Mouse (Mus musculus) midbrain, embryonic 14.5 days (tissue): ENCODE results near the gene 2410002F23Rik. TPM values are rescaled to one million over a fixed set of nuclear protein-coding genes. Genes with fewer than 3 reads are reported as not detected.

Source experiments
- ATAC-seq: fragments of 200-750 bp; cut with Nextera tagmentation; 2 replicates; pipeline ENCODE4 v1.8.0; 2017; ENCODE audit warnings: moderate number of reproducible peaks, moderate library complexity; ENCODE audit not compliant: low FRiP score, low TSS enrichment
- DNase-seq: peaks from one replicate; pipeline ENCODE4 v3.0.0-alpha.2; 2015
- H3K27ac ChIP-seq: fragments of 300-500 bp; sonication (generic); replicated peaks from 2 replicates; pipeline ENCODE4 v1.5.1; 2014; ENCODE audit warnings: mild to moderate bottlenecking, low read depth, low read length, moderate library complexity
- H3K27me3 ChIP-seq: fragments of 300-500 bp; sonication (generic); 2 replicates; pipeline ENCODE4 v1.6.1; 2014; ENCODE audit warnings: low read length, control low read depth, mixed read lengths; ENCODE audit not compliant: control insufficient read depth, insufficient read depth
- H3K36me3 ChIP-seq: fragments of 300-500 bp; sonication (generic); 2 replicates; pipeline ENCODE4 v1.6.1; 2014; ENCODE audit warnings: low read length, control low read depth; ENCODE audit not compliant: control insufficient read depth, insufficient read depth
- H3K4me1 ChIP-seq: fragments of 300-500 bp; sonication (generic); 2 replicates; pipeline ENCODE4 v1.6.1; 2014; ENCODE audit warnings: mild to moderate bottlenecking, antibody characterized with exemption, low read length, control low read depth; ENCODE audit not compliant: control insufficient read depth, insufficient read depth
- H3K4me2 ChIP-seq: fragments of 300-500 bp; sonication (generic); 2 replicates; pipeline ENCODE4 v1.6.1; 2014; ENCODE audit warnings: mild to moderate bottlenecking, low read length, moderate library complexity
- H3K4me3 ChIP-seq: fragments of 300-500 bp; sonication (generic); replicated peaks from 2 replicates; pipeline ENCODE4 v1.5.1; 2014; ENCODE audit warnings: low read depth, low read length
- H3K9ac ChIP-seq: fragments of 300-500 bp; sonication (generic); replicated peaks from 2 replicates; pipeline ENCODE4 v1.6.1; 2014; ENCODE audit warnings: mild to moderate bottlenecking, low read length, moderate library complexity
- H3K9me3 ChIP-seq: fragments of 300-500 bp; sonication (generic); 2 replicates; pipeline ENCODE4 v1.6.1; 2016; ENCODE audit warnings: low read length, control low read depth, mixed read lengths; ENCODE audit not compliant: control insufficient read depth
- WGBS: fragments of 180-500 bp; shearing (Covaris S2); extraction: QIAGEN DNeasy Blood & Tissue Kit; methylation state at CpG from one replicate; pipeline ENCODE4 v1.1.7; 2014; 5-methylcytosine and 5-hydroxymethylcytosine counted together
- polyA plus RNA-seq: library from polyadenylated mRNA; unstranded; fragments of >200 nt; fragmentation: Nextera tagmentation; extraction: Ambion mirVana; gene quantifications from 2 replicates; pipeline ENCODE4 v1.2.1, GENCODE M21; 2014

Gene 2410002F23Rik
- polyA plus RNA-seq, 1 experiment from 2014 or later, result 199 TPM

DNA sequence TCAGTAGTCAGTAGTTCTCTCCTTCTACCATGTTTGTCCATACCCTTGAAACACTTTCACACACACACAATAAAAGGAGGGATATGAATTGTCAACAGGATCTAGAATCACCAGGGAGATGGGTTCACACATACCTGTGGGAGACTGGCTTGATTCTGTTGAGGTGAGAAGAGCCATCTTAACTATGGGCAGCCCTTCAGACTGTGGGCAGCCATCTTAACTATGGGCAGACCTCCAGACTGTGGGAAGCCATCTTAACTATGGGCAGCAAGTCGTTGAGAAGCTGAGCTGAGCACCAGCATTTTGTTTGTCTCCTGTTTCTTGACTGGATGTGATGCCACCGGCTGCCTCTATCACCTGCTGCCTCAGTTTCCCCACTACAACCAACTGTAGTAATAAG lies 24.8 kb downstream of the 2410002F23Rik start:
- 68% methylated on average over 2 of the region's 2 CpGs for WGBS
- no peak overlapping the region for H3K4me2 ChIP-seq
- DNase-seq, result peak; percentile 66
- no peaks in the 10 kb centered on the region for H3K36me3 ChIP-seq
- H3K27ac ChIP-seq, result no peak overlapping the region
- H3K4me3 ChIP-seq, result no peak overlapping the region
- no peak overlapping the region for H3K9ac ChIP-seq
- no peaks in the 10 kb centered on the region; the same call in 1 of the 2 replicates for H3K27me3 ChIP-seq
- H3K4me1 ChIP-seq, result no peaks in the 10 kb centered on the region
- no peaks in the 10 kb centered on the region for H3K9me3 ChIP-seq
- ATAC-seq, result no peak

DNA sequence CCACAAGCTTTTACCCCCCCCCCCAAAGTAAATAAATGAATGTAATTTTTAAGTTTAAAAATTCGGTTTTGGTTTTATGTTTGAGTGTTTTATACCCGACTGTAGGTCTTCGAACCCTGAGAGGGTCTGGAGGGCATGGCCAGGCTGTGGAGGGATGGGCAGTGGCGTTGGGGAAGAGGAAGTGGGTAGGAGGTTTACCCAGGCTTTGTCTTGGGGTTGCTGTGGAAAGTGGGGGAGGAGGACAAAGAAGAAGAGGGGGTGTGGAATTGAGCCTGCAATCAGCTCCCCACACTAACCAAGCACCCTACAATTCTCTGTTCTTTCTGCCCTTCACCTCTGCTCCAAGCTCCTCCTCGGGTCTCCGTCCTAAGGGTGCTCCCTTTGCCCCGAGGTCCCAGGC lies 26.0 kb downstream of the 2410002F23Rik start:
- WGBS, result 93% methylated on average over 7 of the region's 7 CpGs
- Histone ChIP-seq H3K27me3 (no peaks in the 10 kb centered on the region), H3K4me1 (no peaks in the 10 kb centered on the region), H3K4me3 (no peak overlapping the region), H3K27ac (no peak overlapping the region), H3K36me3 (no peaks in the 10 kb centered on the region), H3K4me2 (no peak overlapping the region), H3K9ac (no peak overlapping the region), H3K9me3 (no peaks in the 10 kb centered on the region)
- ATAC-seq, result no peak
- no peak for DNase-seq

DNA sequence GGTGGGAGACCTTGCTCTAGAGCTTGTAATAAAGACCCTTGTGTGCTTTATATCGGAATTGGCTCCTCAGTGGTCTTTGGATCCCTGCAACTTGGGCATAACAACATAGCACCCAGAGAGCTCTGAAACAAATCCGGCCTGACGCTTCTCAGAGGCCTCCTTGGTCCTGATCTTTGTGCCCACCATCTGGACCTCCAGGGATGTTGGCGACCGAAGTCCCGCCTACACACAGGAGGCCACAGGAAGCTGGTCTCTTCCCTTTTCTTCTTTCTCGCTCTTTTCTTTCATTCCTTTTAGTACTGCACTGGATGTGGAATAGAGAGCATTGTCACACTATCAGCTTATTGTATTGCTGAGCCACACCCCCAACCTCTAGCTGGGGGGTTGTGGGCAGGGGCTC lies 26.9 kb downstream of the 2410002F23Rik start:
- H3K9ac ChIP-seq, result no peak overlapping the region
- 58% methylated on average over 7 of the region's 7 CpGs for WGBS
- H3K9me3 ChIP-seq, result no peaks in the 10 kb centered on the region
- no peak overlapping the region for H3K4me3 ChIP-seq
- H3K27me3 ChIP-seq, result no peaks in the 10 kb centered on the region
- H3K4me2 ChIP-seq, result no peak overlapping the region
- H3K36me3 ChIP-seq, result no peaks in the 10 kb centered on the region
- DNase-seq (no peak), ATAC-seq (no peak)
- no peaks in the 10 kb centered on the region for H3K4me1 ChIP-seq
- no peak overlapping the region for H3K27ac ChIP-seq

DNA sequence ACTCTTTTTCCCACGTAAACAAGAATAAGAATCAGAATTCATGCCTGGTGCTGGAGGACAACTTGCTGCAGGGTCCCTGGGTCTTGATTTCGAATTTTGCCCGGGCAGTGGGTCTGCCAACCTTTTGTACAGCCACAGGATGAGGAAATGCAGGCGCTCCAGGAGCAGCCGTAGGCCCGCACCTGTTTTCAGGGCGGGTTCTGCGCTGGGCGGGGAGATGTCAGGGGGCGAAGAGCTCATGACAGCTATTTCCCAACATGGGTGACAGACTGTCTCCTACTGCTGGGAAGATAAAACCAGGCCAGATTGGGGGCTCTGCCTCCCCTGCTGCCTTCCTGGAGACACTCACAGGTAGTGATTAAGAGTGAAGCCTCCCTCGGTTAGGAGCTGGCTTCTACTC lies 27.6 kb downstream of the 2410002F23Rik start:
- ATAC-seq (no peak), DNase-seq (no peak)
- Histone ChIP-seq H3K27ac (no peak overlapping the region), H3K4me3 (no peak overlapping the region), H3K4me1 (no peaks in the 10 kb centered on the region), H3K36me3 (no peaks in the 10 kb centered on the region), H3K27me3 (no peaks in the 10 kb centered on the region), H3K4me2 (no peak overlapping the region), H3K9me3 (no peaks in the 10 kb centered on the region), H3K9ac (no peak overlapping the region)
- 55% methylated on average over 11 of the region's 11 CpGs for WGBS

DNA sequence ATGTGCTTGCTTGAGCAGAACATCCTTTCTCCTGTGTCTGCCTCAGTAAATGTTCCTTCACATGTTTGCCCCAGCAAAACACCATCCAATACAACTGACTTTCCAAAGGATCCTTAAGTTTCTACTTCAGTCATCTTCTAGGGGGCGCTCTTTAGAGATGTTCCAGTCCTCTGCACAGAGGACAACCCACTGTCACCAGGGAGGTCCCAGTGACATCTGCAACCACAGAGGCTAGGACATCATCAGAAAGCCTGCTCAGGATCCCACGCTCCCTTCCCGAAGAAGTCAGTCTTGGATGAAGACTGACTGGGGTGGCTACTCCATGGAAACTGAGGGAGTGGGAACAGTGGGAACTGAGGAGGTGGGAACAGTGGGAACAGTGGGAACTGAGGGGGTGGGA lies 29.0 kb downstream of the 2410002F23Rik start:
- Histone ChIP-seq H3K27ac (no peak overlapping the region), H3K4me3 (no peak overlapping the region), H3K9ac (no peak overlapping the region), H3K36me3 (no peaks in the 10 kb centered on the region), H3K4me1 (no peaks in the 10 kb centered on the region), H3K9me3 (no peaks in the 10 kb centered on the region), H3K4me2 (no peak overlapping the region), H3K27me3 (no peaks in the 10 kb centered on the region)
- DNase-seq (no peak), ATAC-seq (no peak)
- WGBS, result 80% methylated on average over 3 of the region's 3 CpGs

DNA sequence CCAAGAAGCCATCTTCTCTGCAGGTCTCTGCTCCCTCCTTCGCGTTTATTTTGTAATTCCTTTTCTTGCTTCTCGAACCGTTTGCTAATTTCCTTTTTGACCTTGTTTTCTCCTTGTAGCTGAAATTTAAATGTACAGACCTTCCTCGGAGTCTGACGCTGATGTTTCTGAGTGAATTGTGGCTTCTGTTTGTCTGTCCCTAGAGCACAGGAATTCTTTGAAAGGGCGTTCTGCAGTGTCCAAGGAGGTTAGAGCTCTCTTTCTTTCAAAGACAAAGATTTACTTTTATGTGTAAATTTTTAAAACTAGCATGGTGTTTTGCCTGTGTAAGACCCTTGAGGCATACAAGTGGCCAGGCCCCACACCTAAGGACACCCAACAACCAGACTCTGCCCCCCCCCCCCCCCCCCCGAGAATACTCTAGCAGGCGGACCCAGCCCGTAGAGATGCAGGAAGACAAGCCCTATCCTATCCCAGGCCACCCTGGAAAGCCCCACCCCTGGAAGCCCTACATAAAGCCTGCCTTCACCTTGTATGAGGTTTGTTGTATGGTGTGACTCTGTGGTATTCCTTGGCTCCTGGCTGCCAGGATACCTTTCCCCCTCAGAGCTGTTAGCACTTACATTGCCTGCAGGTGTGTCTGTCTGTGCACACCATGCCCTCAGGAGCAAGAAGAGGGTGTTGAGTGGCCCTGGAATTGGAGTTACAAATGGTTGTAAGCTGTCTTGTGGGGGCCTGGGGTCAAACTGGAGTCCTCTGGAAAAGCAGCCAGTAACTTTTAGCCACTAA lies 30.1 kb downstream of the 2410002F23Rik start:
- Histone ChIP-seq H3K27me3 (no peaks in the 10 kb centered on the region), H3K36me3 (no peaks in the 10 kb centered on the region), H3K27ac (no peak overlapping the region), H3K9me3 (no peaks in the 10 kb centered on the region), H3K4me2 (no peak overlapping the region), H3K4me3 (no peak overlapping the region), H3K9ac (no peak overlapping the region), H3K4me1 (no peaks in the 10 kb centered on the region)
- DNase-seq (no peak), ATAC-seq (no peak)
- WGBS, result 61% methylated on average over 10 of the region's 10 CpGs

DNA sequence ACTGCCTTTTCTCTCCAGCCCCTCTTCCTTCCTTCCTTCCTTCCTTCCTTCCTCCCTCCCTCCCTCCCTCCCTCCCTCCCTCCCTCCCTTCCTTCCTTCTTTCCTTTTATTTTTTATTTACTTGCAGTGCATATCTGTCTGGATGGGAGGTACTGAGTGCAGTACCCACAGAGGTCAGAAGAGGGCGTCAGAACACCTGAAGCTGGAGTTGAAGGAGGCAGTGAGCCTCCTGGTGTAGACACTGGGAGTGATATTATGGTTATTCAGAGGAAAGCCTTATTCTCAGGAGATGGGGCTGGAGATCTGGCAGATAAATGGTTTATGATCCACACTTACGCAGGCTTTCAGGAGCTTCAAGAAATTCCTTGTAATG lies 30.7 kb downstream of the 2410002F23Rik start:
- Histone ChIP-seq H3K4me3 (no peak overlapping the region), H3K36me3 (no peaks in the 10 kb centered on the region), H3K9me3 (no peaks in the 10 kb centered on the region), H3K27ac (no peak overlapping the region), H3K4me2 (no peak overlapping the region), H3K27me3 (no peaks in the 10 kb centered on the region), H3K4me1 (no peaks in the 10 kb centered on the region), H3K9ac (no peak overlapping the region)
- 44% methylated on average over 2 of the region's 2 CpGs for WGBS
- DNase-seq (peak; percentile 64), ATAC-seq (no peak)

DNA sequence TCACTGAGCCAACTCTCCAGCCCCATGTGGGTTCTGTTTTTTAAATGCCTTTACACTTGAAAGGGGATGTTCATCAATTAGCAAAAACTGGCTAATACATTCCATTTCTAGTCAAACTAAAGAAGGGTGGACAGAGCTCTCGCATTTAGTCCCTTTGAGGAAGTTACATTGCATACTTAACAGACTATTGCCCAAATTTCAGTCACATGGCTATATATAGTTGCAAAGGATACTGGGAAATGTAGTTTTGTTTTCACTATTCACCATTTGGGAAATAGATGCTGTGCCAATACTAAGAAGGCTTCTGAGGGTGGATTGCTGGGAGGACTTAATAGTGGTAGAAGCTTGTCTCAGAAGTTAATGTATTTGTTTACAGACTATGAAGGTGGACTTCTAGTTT lies 34.4 kb downstream of the 2410002F23Rik start:
- ATAC-seq, result no peak
- H3K9ac ChIP-seq, result no peak overlapping the region
- no peaks in the 10 kb centered on the region for H3K27me3 ChIP-seq
- no peak overlapping the region for H3K4me3 ChIP-seq
- no peak overlapping the region for H3K27ac ChIP-seq
- WGBS, result 72% methylated on average over 1 of the region's 1 CpGs
- H3K36me3 ChIP-seq, result no peaks in the 10 kb centered on the region
- no peak overlapping the region for H3K4me2 ChIP-seq
- DNase-seq, result peak; percentile 21
- H3K9me3 ChIP-seq, result no peaks in the 10 kb centered on the region
- H3K4me1 ChIP-seq, result no peaks in the 10 kb centered on the region

DNA sequence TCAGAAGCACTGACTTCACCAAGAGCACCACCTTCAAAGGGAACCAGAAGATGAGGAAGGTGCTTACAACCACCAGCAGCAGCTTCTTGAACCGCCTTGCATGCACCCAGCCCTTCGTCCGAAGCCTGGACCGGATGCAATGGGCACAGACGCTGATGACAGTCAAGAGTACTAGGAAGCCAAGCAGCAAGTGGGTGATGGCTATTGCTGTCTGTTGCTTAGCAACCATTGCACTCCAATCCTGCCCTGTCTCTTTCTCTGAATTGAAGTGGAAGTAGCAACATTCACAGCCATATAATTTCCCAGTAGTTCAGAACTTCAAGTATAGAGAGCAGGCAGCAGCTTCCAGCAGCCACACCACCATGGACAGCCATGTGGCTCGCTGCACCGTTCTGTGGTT lies 35.1 kb downstream of the 2410002F23Rik start:
- Histone ChIP-seq H3K9me3 (no peaks in the 10 kb centered on the region), H3K27me3 (no peaks in the 10 kb centered on the region), H3K4me1 (no peaks in the 10 kb centered on the region), H3K9ac (no peak overlapping the region), H3K4me2 (no peak overlapping the region), H3K27ac (no peak overlapping the region), H3K36me3 (no peaks in the 10 kb centered on the region), H3K4me3 (no peak overlapping the region)
- ATAC-seq (no peak), DNase-seq (peak; percentile 30)
- WGBS, result 76% methylated on average over 7 of the region's 7 CpGs
